Mouse (Mus musculus) lung, postnatal 0 days (tissue): ENCODE measurements around the gene Lhx5.

ENCODE experiments used
- CTCF ChIP-seq: IDR thresholded peaks from 2 replicates; pipeline ENCODE4 v1.5.1; 2016; ENCODE audit warnings: antibody characterized with exemption, mild to moderate bottlenecking
- EP300 ChIP-seq: IDR thresholded peaks from 2 replicates; pipeline ENCODE4 v1.6.1; 2016; ENCODE audit warnings: antibody characterized with exemption, mild to moderate bottlenecking, control low read depth

DNA sequence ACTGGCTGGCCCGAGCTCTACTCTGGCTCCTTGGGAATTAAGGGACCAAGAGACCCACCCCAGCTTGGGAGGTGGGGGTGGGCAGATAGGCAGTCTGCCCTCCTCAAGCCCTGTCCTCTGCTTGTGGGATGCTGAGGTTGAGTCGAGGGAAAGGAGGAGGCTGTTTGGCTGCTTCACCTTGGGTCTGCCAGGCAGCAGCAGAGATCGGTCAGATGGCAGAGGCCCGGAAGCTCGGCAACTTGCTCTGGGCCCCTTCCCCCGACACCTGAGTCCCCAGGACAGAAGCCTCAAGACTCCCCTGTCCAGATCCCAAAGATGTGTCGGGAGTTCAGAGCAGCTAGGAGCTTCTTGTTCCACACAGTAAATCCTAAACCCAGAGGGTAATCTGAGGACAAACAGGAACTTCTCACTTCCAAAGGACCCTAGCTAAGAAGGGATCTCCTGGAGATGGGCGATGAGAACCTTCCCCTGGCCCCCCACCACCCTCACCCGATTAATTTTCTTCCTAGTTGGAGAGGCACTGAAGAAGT is 1.1 kb downstream of the Lhx5 start:
- TF ChIP-seq CTCF (no peak), EP300 (no peak)
